Mouse (Mus musculus): Measurements from ENCODE around the gene Maff. TPM values are rescaled to one million over a fixed set of nuclear protein-coding genes. Genes with fewer than 3 reads are reported as not detected.
A peak's percentile ranks its signal among the peaks of the same experiment; 100 is the strongest.

Maff gene
- polyA plus RNA-seq, 1 experiment, result 0.90 TPM

DNA sequence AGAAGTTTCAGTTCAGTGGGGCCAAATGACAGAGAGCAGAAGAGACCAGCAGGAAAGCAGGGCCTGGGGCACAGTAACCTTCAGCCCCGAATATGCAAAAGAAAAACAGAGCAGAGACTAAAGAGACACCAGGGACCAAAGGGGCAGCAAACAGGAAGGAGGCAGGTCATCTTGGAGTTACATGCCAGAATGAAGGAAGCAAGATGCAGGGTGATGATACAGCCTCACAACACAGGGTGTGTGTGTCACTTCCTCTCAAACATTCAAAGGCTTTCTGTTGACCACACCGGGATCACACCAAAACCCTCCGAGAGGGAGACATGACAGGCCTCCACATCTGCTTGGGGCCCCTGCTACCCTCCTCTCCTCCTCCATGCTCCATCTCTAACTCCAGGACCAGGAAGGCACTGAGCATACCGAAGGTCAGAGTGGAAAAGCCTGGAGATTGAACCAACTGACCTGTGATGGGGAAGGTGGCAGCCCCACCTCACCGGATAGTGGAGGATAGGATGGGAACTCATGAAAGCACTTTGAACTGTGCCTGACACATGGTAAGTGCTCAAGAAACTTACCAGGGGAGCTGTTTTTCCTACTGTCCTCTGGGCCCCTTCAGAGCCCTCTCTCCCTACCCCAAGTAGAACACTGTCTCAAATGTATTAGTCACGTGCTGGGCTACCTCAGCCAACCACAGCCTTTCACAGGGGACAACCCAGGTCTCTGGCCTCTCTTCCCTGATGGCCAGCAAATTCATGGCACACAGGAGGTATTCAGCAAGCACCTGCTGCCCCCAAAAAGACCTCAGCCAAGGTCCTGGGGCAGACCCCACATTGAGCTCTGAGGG, 53.9 kb downstream of the Maff start:
- peak overlapping the region; percentile 25 for H3K27ac ChIP-seq (ENCODE audit: insufficient read depth, low read depth, low read length)
- peaks cover 44% of the 10 kb centered on the region for H3K4me1 ChIP-seq (ENCODE audit: control insufficient read depth, insufficient read depth, low read length)
- peak overlapping the region; percentile 7; the same call in 1 of the 2 replicates for H3K4me3 ChIP-seq (ENCODE audit: insufficient read depth, low read length)
- TF ChIP-seq CTCF (IDR thresholded peaks at IDR 0.05; ENCODE audit: low read depth, low read length), result no peak

DNA sequence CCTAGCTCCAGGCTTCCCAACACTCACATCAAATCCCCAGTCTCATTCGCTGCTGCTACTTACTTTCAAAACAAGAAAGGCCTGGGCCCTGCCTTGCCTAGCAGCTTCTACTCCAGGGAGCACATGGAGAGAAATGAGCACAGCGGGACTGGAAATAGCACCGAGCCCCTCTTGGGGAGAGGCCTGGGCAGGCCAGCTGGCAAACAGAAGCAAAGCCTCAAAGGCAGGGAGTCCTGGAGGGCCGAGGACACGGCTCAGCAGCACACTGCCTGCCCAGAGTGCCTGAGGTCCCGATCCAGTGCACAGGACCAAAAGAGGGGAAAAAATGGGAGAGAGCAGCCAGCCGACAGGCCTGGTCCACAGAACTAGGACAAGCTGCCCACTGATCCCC, 54.5 kb downstream of the Maff start:
- Histone ChIP-seq H3K27ac (ENCODE audit: insufficient read depth, low read depth, low read length) (peak overlapping the region; percentile 25), H3K4me1 (ENCODE audit: control insufficient read depth, insufficient read depth, low read length) (peaks cover 44% of the 10 kb centered on the region), H3K4me3 (ENCODE audit: insufficient read depth, low read length) (no peak overlapping the region)
- TF ChIP-seq CTCF (IDR thresholded peaks at IDR 0.05; ENCODE audit: low read depth, low read length) (no peak), POLR2A (IDR thresholded peaks at IDR 0.05; ENCODE audit: borderline replicate concordance, low read depth, low read length) (no peak)

DNA sequence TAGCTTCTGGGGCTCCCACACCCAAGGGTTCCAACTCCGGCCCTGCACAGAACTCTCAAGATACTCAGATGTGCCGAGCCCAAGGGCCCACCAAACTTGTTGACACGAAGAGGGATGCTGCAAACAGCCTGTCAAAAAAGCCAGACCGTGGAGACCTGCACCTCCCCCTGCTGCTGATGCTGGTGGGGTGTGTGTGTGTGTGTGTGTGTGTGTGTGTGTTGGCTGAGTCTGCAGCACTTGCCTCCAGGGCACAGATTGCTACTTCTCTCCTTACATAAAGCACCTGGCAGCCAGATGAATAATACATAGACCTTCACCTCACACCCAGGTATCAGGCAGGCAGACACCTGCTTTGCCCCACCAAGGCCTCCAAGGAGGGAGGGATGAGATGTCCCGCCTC, 55.8 kb downstream of the Maff start:
- Histone ChIP-seq H3K4me3 (ENCODE audit: insufficient read depth, low read length) (peak overlapping the region; percentile 68), H3K27ac (ENCODE audit: insufficient read depth, low read depth, low read length) (no peak overlapping the region), H3K4me1 (ENCODE audit: control insufficient read depth, insufficient read depth, low read length) (peaks cover 39% of the 10 kb centered on the region)
- TF ChIP-seq POLR2A (IDR thresholded peaks at IDR 0.05; ENCODE audit: borderline replicate concordance, low read depth, low read length) (no peak), CTCF (IDR thresholded peaks at IDR 0.05; ENCODE audit: low read depth, low read length) (no peak)

- Histone ChIP-seq H3K4me1 (ENCODE audit: control insufficient read depth, insufficient read depth, low read length) (peaks cover 41% of the 10 kb centered on the region), H3K27ac (ENCODE audit: insufficient read depth, low read depth, low read length) (0 out of 2 replicates have a peak within 1 kb of the TSS, but pooled peaks have one; percentile 5), H3K4me3 (ENCODE audit: insufficient read depth, low read length) (peak within 1 kb of the TSS; percentile 68)
- no peak for TF ChIP-seq CTCF (IDR thresholded peaks at IDR 0.05; ENCODE audit: low read depth, low read length)
- TF ChIP-seq POLR2A (IDR thresholded peaks at IDR 0.05; ENCODE audit: borderline replicate concordance, low read depth, low read length), result no peak
Observed at GRCm38 (mm10) chr15:79402836-79403762, 56.7 kb downstream of the Maff start, which contains the start of gene Tmem184b. Gene Tmem184b, minus strand, starts transcription at chr15:79403569.

DNA sequence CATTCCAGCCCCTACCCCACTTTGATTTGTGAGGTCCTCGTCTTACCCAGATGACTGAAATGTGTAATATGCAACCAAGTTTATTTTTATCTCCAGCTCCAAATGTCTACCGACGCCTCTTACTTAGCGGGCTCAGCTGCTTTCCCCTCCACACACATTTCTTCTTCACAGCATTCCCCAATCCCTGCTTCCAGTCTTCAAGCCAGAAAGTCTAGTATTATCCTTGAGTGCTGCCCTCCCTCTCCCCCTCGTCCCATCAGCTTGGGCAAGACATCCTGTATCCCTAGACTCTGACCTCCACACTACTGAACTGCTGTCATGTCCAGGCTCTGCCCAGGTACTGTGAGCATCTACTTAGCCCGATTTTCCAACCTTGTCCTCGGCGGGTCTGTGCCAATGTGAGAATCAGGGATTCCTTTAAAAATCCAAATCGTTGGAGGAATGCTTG, 57.4 kb downstream of the Maff start:
- no peak for TF ChIP-seq CTCF (IDR thresholded peaks at IDR 0.05; ENCODE audit: low read depth, low read length)
- no peak for TF ChIP-seq POLR2A (IDR thresholded peaks at IDR 0.05; ENCODE audit: borderline replicate concordance, low read depth, low read length)
- Histone ChIP-seq H3K4me1 (ENCODE audit: control insufficient read depth, insufficient read depth, low read length) (peaks cover 46% of the 10 kb centered on the region), H3K4me3 (ENCODE audit: insufficient read depth, low read length) (peak overlapping the region; percentile 68), H3K27ac (ENCODE audit: insufficient read depth, low read depth, low read length) (0 out of 2 replicates have a peak overlapping the region, but pooled peaks have one; percentile 5)

GRCm38 (mm10) chr15:79404277-79404676, 57.9 kb downstream of the Maff start:
- H3K4me1 ChIP-seq (ENCODE audit: control insufficient read depth, insufficient read depth, low read length), result peaks cover 47% of the 10 kb centered on the region
- no peak overlapping the region for H3K4me3 ChIP-seq (ENCODE audit: insufficient read depth, low read length)
- H3K27ac ChIP-seq (ENCODE audit: insufficient read depth, low read depth, low read length), result no peak overlapping the region
- TF ChIP-seq POLR2A (IDR thresholded peaks at IDR 0.05; ENCODE audit: borderline replicate concordance, low read depth, low read length), result no peak
- TF ChIP-seq CTCF (IDR thresholded peaks at IDR 0.05; ENCODE audit: low read depth, low read length), result no peak

DNA sequence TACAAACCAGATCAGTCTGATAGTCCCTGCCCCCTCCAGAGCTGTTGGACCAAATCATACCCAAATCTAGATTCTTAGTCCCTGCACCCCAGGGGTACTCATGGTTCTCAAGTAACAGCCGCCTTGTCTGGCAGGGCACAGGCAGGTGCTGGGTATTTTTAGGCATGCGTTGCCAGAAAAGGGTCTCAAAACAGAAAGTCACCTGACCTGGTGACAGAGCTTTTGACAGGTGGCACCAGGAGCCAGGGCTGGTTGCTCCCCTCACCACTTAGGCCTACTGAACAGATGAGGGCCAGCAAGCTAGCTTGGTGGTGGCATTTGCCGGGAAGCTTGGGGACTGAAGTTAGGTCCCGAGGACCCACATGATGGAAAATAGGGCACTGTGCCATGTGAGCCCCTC, 60.1 kb downstream of the Maff start:
- no peak overlapping the region for H3K27ac ChIP-seq (ENCODE audit: insufficient read depth, low read depth, low read length)
- TF ChIP-seq CTCF (IDR thresholded peaks at IDR 0.05; ENCODE audit: low read depth, low read length) (no peak), POLR2A (IDR thresholded peaks at IDR 0.05; ENCODE audit: borderline replicate concordance, low read depth, low read length) (no peak)
- no peak overlapping the region for H3K4me3 ChIP-seq (ENCODE audit: insufficient read depth, low read length)
- peaks cover 33% of the 10 kb centered on the region for H3K4me1 ChIP-seq (ENCODE audit: control insufficient read depth, insufficient read depth, low read length)

Other genes with a start within 250 kb of the Maff start
- 16.2 and 16.3 TPM in 2 replicates for gene Micall1, start 237.7 kb upstream of the Maff start, polyA plus RNA-seq (2012; ENCODE audit: insufficient read depth, insufficient read length, missing spikeins)
- 107 and 110 TPM in 2 replicates for gene Polr2f, start 205.6 kb upstream of the Maff start, polyA plus RNA-seq (2012; ENCODE audit: insufficient read depth, insufficient read length, missing spikeins)
- 1.6 TPM in 1 of 2 replicates, not detected in the other for gene 1700088E04Rik, start 205.4 kb upstream of the Maff start, polyA plus RNA-seq (2012; ENCODE audit: insufficient read depth, insufficient read length, missing spikeins)
- not detected in 2 replicates for gene Sox10, start 181.4 kb upstream of the Maff start, polyA plus RNA-seq (2012; ENCODE audit: insufficient read depth, insufficient read length, missing spikeins)
- gene Pick1, start 117.4 kb upstream of the Maff start, polyA plus RNA-seq (2012; ENCODE audit: insufficient read depth, insufficient read length, missing spikeins), result 11.4 and 13.0 TPM in 2 replicates
- gene Gm49486, start 117.2 kb upstream of the Maff start, polyA plus RNA-seq (2012; ENCODE audit: insufficient read depth, insufficient read length, missing spikeins), result not detected in 2 replicates
- gene Slc16a8, start 91.9 kb upstream of the Maff start, polyA plus RNA-seq (2012; ENCODE audit: insufficient read depth, insufficient read length, missing spikeins), result not detected in 2 replicates
- gene Baiap2l2, start 61.1 kb upstream of the Maff start, polyA plus RNA-seq (2012; ENCODE audit: insufficient read depth, insufficient read length, missing spikeins), result not detected in 2 replicates
- 4.5 and 5.5 TPM in 2 replicates for gene Pla2g6, start 18.2 kb upstream of the Maff start, polyA plus RNA-seq (2012; ENCODE audit: insufficient read depth, insufficient read length, missing spikeins)
- 48.1 and 51.2 TPM in 2 replicates for gene Tmem184b, start 56.9 kb downstream of the Maff start, polyA plus RNA-seq (2012; ENCODE audit: insufficient read depth, insufficient read length, missing spikeins)
- 60.7 and 61.8 TPM in 2 replicates for gene Csnk1e, start 108.9 kb downstream of the Maff start, polyA plus RNA-seq (2012; ENCODE audit: insufficient read depth, insufficient read length, missing spikeins)
- gene Kcnj4, start 158.6 kb downstream of the Maff start, polyA plus RNA-seq (2012; ENCODE audit: insufficient read depth, insufficient read length, missing spikeins), result not detected in 2 replicates
- gene Kdelr3, start 169.8 kb downstream of the Maff start, polyA plus RNA-seq (2012; ENCODE audit: insufficient read depth, insufficient read length, missing spikeins), result not detected in 2 replicates
- gene Ddx17, start 200.1 kb downstream of the Maff start, polyA plus RNA-seq (2012; ENCODE audit: insufficient read depth, insufficient read length, missing spikeins), result 212 and 228 TPM in 2 replicates